Mouse (Mus musculus) embryonic facial prominence, embryonic 12.5 days (tissue): ENCODE measurements around the gene Tescl. TPM values are rescaled to one million over a fixed set of nuclear protein-coding genes. Genes with fewer than 3 reads are reported as not detected.

Experiments used
- ATAC-seq: fragments of 200-750 bp; cut with Nextera tagmentation; 2 replicates; pipeline ENCODE4 v1.8.0; 2017; ENCODE audit not compliant: insufficient number of reproducible peaks, insufficient read depth, low FRiP score, low TSS enrichment
- H3K27ac ChIP-seq: fragments of 300-500 bp; sonication (generic); 2 replicates; pipeline ENCODE4 v1.5.1; 2016; ENCODE audit warnings: mild to moderate bottlenecking
- H3K27me3 ChIP-seq: fragments of 300-500 bp; sonication (generic); 2 replicates; pipeline ENCODE4 v1.6.1; 2016; ENCODE audit warnings: mild to moderate bottlenecking, moderate library complexity
- H3K36me3 ChIP-seq: fragments of 300-500 bp; sonication (generic); 2 replicates; pipeline ENCODE4 v1.6.1; 2016; ENCODE audit warnings: mild to moderate bottlenecking
- H3K4me1 ChIP-seq: fragments of 300-500 bp; sonication (generic); 2 replicates; pipeline ENCODE4 v1.6.1; 2016
- H3K4me2 ChIP-seq: fragments of 300-500 bp; sonication (generic); replicated peaks from 2 replicates; pipeline ENCODE4 v1.6.1; 2016; ENCODE audit warnings: mild to moderate bottlenecking, moderate library complexity
- H3K4me3 ChIP-seq: fragments of 300-500 bp; sonication (generic); 2 replicates; pipeline ENCODE4 v1.5.1; 2016; ENCODE audit warnings: mild to moderate bottlenecking
- H3K9ac ChIP-seq: fragments of 300-500 bp; sonication (generic); 2 replicates; pipeline ENCODE4 v1.6.1; 2016; ENCODE audit warnings: mild to moderate bottlenecking, moderate library complexity
- H3K9me3 ChIP-seq: fragments of 300-500 bp; sonication (generic); 2 replicates; pipeline ENCODE4 v1.6.1; 2016; ENCODE audit warnings: mild to moderate bottlenecking, moderate library complexity
- WGBS: fragments of 180-500 bp; shearing (Covaris S2); methylation state at CpG from one replicate; pipeline ENCODE4 v1.1.7; 2016; 5-methylcytosine and 5-hydroxymethylcytosine counted together
- polyA plus RNA-seq: library from polyadenylated mRNA; unstranded; fragments of >200 nt; fragmentation: Nextera tagmentation; extraction: Ambion mirVana; gene quantifications from 2 replicates; pipeline ENCODE4 v1.2.1, GENCODE M21; 2016

The Tescl gene
- polyA plus RNA-seq = 0.26 TPM in 1 of 2 replicates, not detected in the other

GRCm38 (mm10) chr7:24333304-24333986 lies at the start of gene Tescl:
TSS of gene Tescl (minus strand) at chr7:24333936.
- ATAC-seq = no peak
- H3K36me3 ChIP-seq = no peaks in the 10 kb centered on the region
- 47% methylated on average over 49 of the region's 49 CpGs for WGBS
- no peak within 1 kb of the TSS for H3K9ac ChIP-seq
- H3K27ac ChIP-seq = no peak within 1 kb of the TSS
- no peaks in the 10 kb centered on the region for H3K4me1 ChIP-seq
- H3K9me3 ChIP-seq = no peaks in the 10 kb centered on the region
- H3K4me3 ChIP-seq = no peak within 1 kb of the TSS
- H3K4me2 ChIP-seq = 0 out of 2 replicates have a peak within 1 kb of the TSS, but pooled peaks have one; percentile 6
- peaks cover 22% of the 10 kb centered on the region for H3K27me3 ChIP-seq

- 0 out of 2 replicates have a peak, but pooled peaks cover 5% of the 10 kb centered on the region for H3K27me3 ChIP-seq
- WGBS = 66% methylated on average over 16 of the region's 16 CpGs
- no peaks in the 10 kb centered on the region for H3K9me3 ChIP-seq
- no peak overlapping the region for H3K9ac ChIP-seq
- no peak overlapping the region for H3K4me2 ChIP-seq
- no peak for ATAC-seq
- no peak overlapping the region for H3K27ac ChIP-seq
- no peaks in the 10 kb centered on the region for H3K36me3 ChIP-seq
- H3K4me3 ChIP-seq = no peak overlapping the region
- H3K4me1 ChIP-seq = peaks cover 17% of the 10 kb centered on the region; the same call in 1 of the 2 replicates
Observed at GRCm38 (mm10) chr7:24382730-24383372, 49.1 kb upstream of the Tescl start.

- 0 out of 2 replicates have a peak, but pooled peaks have one; percentile 6 for ATAC-seq
- Histone ChIP-seq H3K9me3 (no peaks in the 10 kb centered on the region), H3K4me3 (no peak overlapping the region), H3K4me2 (peak overlapping the region; percentile 10; the same call in 1 of the 2 replicates), H3K36me3 (no peaks in the 10 kb centered on the region), H3K4me1 (peaks cover 27% of the 10 kb centered on the region), H3K27me3 (peaks cover 17% of the 10 kb centered on the region), H3K27ac (peak overlapping the region; percentile 69), H3K9ac (no peak overlapping the region)
- WGBS = 49% methylated on average over 2 of the region's 2 CpGs
Observed at GRCm38 (mm10) chr7:24380370-24380769, 46.6 kb upstream of the Tescl start.

GRCm38 (mm10) chr7:24379934-24380333 lies 46.2 kb upstream of the Tescl start:
- Histone ChIP-seq H3K27ac (peak overlapping the region; percentile 69), H3K27me3 (peaks cover 17% of the 10 kb centered on the region), H3K9me3 (no peaks in the 10 kb centered on the region), H3K4me2 (peak overlapping the region; percentile 10; the same call in 1 of the 2 replicates), H3K4me1 (peaks cover 27% of the 10 kb centered on the region), H3K4me3 (no peak overlapping the region), H3K36me3 (no peaks in the 10 kb centered on the region), H3K9ac (no peak overlapping the region)
- 24% methylated on average over 7 of the region's 7 CpGs for WGBS
- ATAC-seq = peak; percentile 53; the same call in 1 of the 2 replicates

GRCm38 (mm10) chr7:24378049-24378701 lies 44.4 kb upstream of the Tescl start:
- Histone ChIP-seq H3K9ac (no peak overlapping the region), H3K4me3 (no peak overlapping the region), H3K27me3 (peaks cover 12% of the 10 kb centered on the region), H3K4me2 (0 out of 2 replicates have a peak overlapping the region, but pooled peaks have one; percentile 56), H3K4me1 (peaks cover 32% of the 10 kb centered on the region), H3K9me3 (no peaks in the 10 kb centered on the region), H3K36me3 (no peaks in the 10 kb centered on the region), H3K27ac (0 out of 2 replicates have a peak overlapping the region, but pooled peaks have one; percentile 57)
- WGBS = 55% methylated on average over 10 of the region's 10 CpGs
- ATAC-seq = no peak

- 8% methylated on average over 49 of the region's 49 CpGs for WGBS
- no peaks in the 10 kb centered on the region for H3K9me3 ChIP-seq
- H3K27ac ChIP-seq = 0 out of 2 replicates have a peak overlapping the region, but pooled peaks have one; percentile 46
- H3K9ac ChIP-seq = peak overlapping the region; percentile 33
- peak overlapping the region; percentile 56 for H3K4me2 ChIP-seq
- 0 out of 2 replicates have a peak, but pooled peaks have one; percentile 17 for ATAC-seq
- peaks cover 12% of the 10 kb centered on the region for H3K27me3 ChIP-seq
- no peaks in the 10 kb centered on the region for H3K36me3 ChIP-seq
- H3K4me1 ChIP-seq = peaks cover 33% of the 10 kb centered on the region
- H3K4me3 ChIP-seq = peak overlapping the region; percentile 18
Observed at GRCm38 (mm10) chr7:24377091-24377865, 43.5 kb upstream of the Tescl start.

- no peaks in the 10 kb centered on the region for H3K9me3 ChIP-seq
- H3K36me3 ChIP-seq = no peaks in the 10 kb centered on the region
- no peak overlapping the region for H3K27ac ChIP-seq
- ATAC-seq = no peak
- no peak overlapping the region for H3K9ac ChIP-seq
- peaks cover 33% of the 10 kb centered on the region for H3K4me1 ChIP-seq
- WGBS = 86% methylated on average over 8 of the region's 8 CpGs
- no peak overlapping the region for H3K4me3 ChIP-seq
- H3K27me3 ChIP-seq = peaks cover 12% of the 10 kb centered on the region
- no peak overlapping the region for H3K4me2 ChIP-seq
Observed at GRCm38 (mm10) chr7:24376456-24376855, 42.7 kb upstream of the Tescl start.

GRCm38 (mm10) chr7:24373538-24374379 lies 40.0 kb upstream of the Tescl start:
- Histone ChIP-seq H3K9me3 (no peaks in the 10 kb centered on the region), H3K9ac (no peak overlapping the region), H3K4me3 (no peak overlapping the region), H3K4me1 (peaks cover 22% of the 10 kb centered on the region), H3K4me2 (0 out of 2 replicates have a peak overlapping the region, but pooled peaks have one; percentile 3), H3K27ac (peak overlapping the region; percentile 63; the same call in 1 of the 2 replicates), H3K27me3 (peaks cover 12% of the 10 kb centered on the region), H3K36me3 (no peaks in the 10 kb centered on the region)
- no peak for ATAC-seq
- WGBS = 40% methylated on average over 15 of the region's 20 CpGs

- Histone ChIP-seq H3K4me1 (peaks cover 19% of the 10 kb centered on the region), H3K27me3 (peaks cover 12% of the 10 kb centered on the region), H3K9ac (no peak overlapping the region), H3K9me3 (no peaks in the 10 kb centered on the region), H3K36me3 (no peaks in the 10 kb centered on the region), H3K4me2 (no peak overlapping the region), H3K4me3 (no peak overlapping the region), H3K27ac (no peak overlapping the region)
- WGBS = 65% methylated on average over 4 of the region's 4 CpGs
- no peak for ATAC-seq
Observed at GRCm38 (mm10) chr7:24372786-24373185, 39.0 kb upstream of the Tescl start.

GRCm38 (mm10) chr7:24372300-24372699 lies 38.6 kb upstream of the Tescl start:
- Histone ChIP-seq H3K9ac (no peak overlapping the region), H3K4me1 (peaks cover 15% of the 10 kb centered on the region), H3K9me3 (no peaks in the 10 kb centered on the region), H3K27me3 (peaks cover 10% of the 10 kb centered on the region), H3K4me2 (no peak overlapping the region), H3K36me3 (no peaks in the 10 kb centered on the region), H3K27ac (no peak overlapping the region), H3K4me3 (no peak overlapping the region)
- no peak for ATAC-seq
- 89% methylated on average over 11 of the region's 11 CpGs for whole genome bisulfite sequencing
